Mouse (Mus musculus) intestine, embryonic 15.5 days (tissue): ENCODE data around the gene Lman2. TPM values are rescaled to one million over a fixed set of nuclear protein-coding genes. Genes with fewer than 3 reads are reported as not detected.

Experiments
- ATAC-seq: fragments of 200-750 bp; cut with Nextera tagmentation; 2 replicates; pipeline ENCODE4 v1.8.0; 2017; ENCODE audit warnings: moderate TSS enrichment, moderate library complexity
- H3K27ac ChIP-seq: fragments of 300-500 bp; sonication (generic); 2 replicates; pipeline ENCODE4 v1.5.1; 2015; ENCODE audit warnings: mild to moderate bottlenecking, inconsistent platforms
- H3K27me3 ChIP-seq: fragments of 300-500 bp; sonication (generic); replicated peaks from 2 replicates; pipeline ENCODE4 v1.6.1; 2015; ENCODE audit warnings: inconsistent platforms
- H3K36me3 ChIP-seq: fragments of 300-500 bp; sonication (generic); 2 replicates; pipeline ENCODE4 v1.6.1; 2015; ENCODE audit warnings: inconsistent platforms
- H3K4me1 ChIP-seq: fragments of 300-500 bp; sonication (generic); replicated peaks from 2 replicates; pipeline ENCODE4 v1.6.1; 2015; ENCODE audit warnings: inconsistent platforms
- H3K4me2 ChIP-seq: fragments of 300-500 bp; sonication (generic); replicated peaks from 2 replicates; pipeline ENCODE4 v1.6.1; 2015; ENCODE audit warnings: mild to moderate bottlenecking, inconsistent platforms
- H3K4me3 ChIP-seq: fragments of 300-500 bp; sonication (generic); replicated peaks from 2 replicates; pipeline ENCODE4 v1.5.1; 2015; ENCODE audit warnings: inconsistent platforms
- H3K9ac ChIP-seq: fragments of 300-500 bp; sonication (generic); 2 replicates; pipeline ENCODE4 v1.6.1; 2015; ENCODE audit warnings: inconsistent platforms
- H3K9me3 ChIP-seq: fragments of 300-500 bp; sonication (generic); 2 replicates; pipeline ENCODE4 v1.6.1; 2016; ENCODE audit warnings: inconsistent platforms
- WGBS: fragments of 180-500 bp; shearing (Covaris S2); methylation state at CpG from one replicate; pipeline ENCODE4 v1.1.7; 2015; 5-methylcytosine and 5-hydroxymethylcytosine counted together
- polyA plus RNA-seq: library from polyadenylated mRNA; unstranded; fragments of >200 nt; fragmentation: Nextera tagmentation; extraction: Ambion mirVana; gene quantifications from 2 replicates; pipeline ENCODE4 v1.2.1, GENCODE M21; 2015

Gene Lman2
- polyA plus RNA-seq, 1 experiment from 2014 or later: 121 TPM

- Histone ChIP-seq H3K9me3 (no peaks in the 10 kb centered on the region), H3K4me2 (no peak overlapping the region), H3K27me3 (no peaks in the 10 kb centered on the region), H3K4me3 (no peak overlapping the region), H3K36me3 (peaks cover 37% of the 10 kb centered on the region), H3K9ac (no peak overlapping the region), H3K27ac (peak overlapping the region; percentile 29; the same call in 1 of the 2 replicates), H3K4me1 (0 out of 2 replicates have a peak, but pooled peaks cover 2% of the 10 kb centered on the region)
- peak; percentile 72 for ATAC-seq
- 81% methylated on average over 2 of the region's 2 CpGs for WGBS
These were observed 47.6 kb downstream of the Lman2 start for GRCm38 (mm10) chr13:55314891-55315412.

GRCm38 (mm10) chr13:55313051-55313450 is 49.5 kb downstream of the Lman2 start:
- H3K9ac ChIP-seq: no peak overlapping the region
- H3K4me2 ChIP-seq: no peak overlapping the region
- no peaks in the 10 kb centered on the region for H3K27me3 ChIP-seq
- ATAC-seq: no peak
- H3K4me3 ChIP-seq: no peak overlapping the region
- 91% methylated on average over 9 of the region's 9 CpGs for WGBS
- no peaks in the 10 kb centered on the region for H3K4me1 ChIP-seq
- H3K9me3 ChIP-seq: no peaks in the 10 kb centered on the region
- no peak overlapping the region for H3K27ac ChIP-seq
- peaks cover 32% of the 10 kb centered on the region for H3K36me3 ChIP-seq

GRCm38 (mm10) chr13:55312028-55312630 is 50.5 kb downstream of the Lman2 start:
- no peak overlapping the region for H3K4me2 ChIP-seq
- no peak overlapping the region for H3K9ac ChIP-seq
- no peak overlapping the region for H3K27ac ChIP-seq
- no peaks in the 10 kb centered on the region for H3K4me1 ChIP-seq
- H3K36me3 ChIP-seq: peaks cover 28% of the 10 kb centered on the region
- no peak overlapping the region for H3K4me3 ChIP-seq
- H3K9me3 ChIP-seq: no peaks in the 10 kb centered on the region
- no peaks in the 10 kb centered on the region for H3K27me3 ChIP-seq
- ATAC-seq: no peak
- WGBS: 91% methylated on average over 8 of the region's 8 CpGs

GRCm38 (mm10) chr13:55300913-55301312 is 61.7 kb downstream of the Lman2 start:
- WGBS: 84% methylated on average over 5 of the region's 5 CpGs
- Histone ChIP-seq H3K36me3 (peaks cover 29% of the 10 kb centered on the region), H3K27me3 (no peaks in the 10 kb centered on the region), H3K9me3 (no peaks in the 10 kb centered on the region), H3K4me2 (no peak overlapping the region), H3K4me1 (no peaks in the 10 kb centered on the region), H3K27ac (no peak overlapping the region), H3K9ac (no peak overlapping the region), H3K4me3 (no peak overlapping the region)
- ATAC-seq: no peak

GRCm38 (mm10) chr13:55296760-55297159 is 65.8 kb downstream of the Lman2 start:
- H3K4me2 ChIP-seq: no peak overlapping the region
- H3K27me3 ChIP-seq: no peaks in the 10 kb centered on the region
- WGBS: 92% methylated on average over 1 of the region's 1 CpGs
- no peak overlapping the region for H3K9ac ChIP-seq
- H3K27ac ChIP-seq: no peak overlapping the region
- H3K9me3 ChIP-seq: no peaks in the 10 kb centered on the region
- ATAC-seq: no peak
- H3K4me3 ChIP-seq: no peak overlapping the region
- H3K4me1 ChIP-seq: no peaks in the 10 kb centered on the region
- peaks cover 30% of the 10 kb centered on the region for H3K36me3 ChIP-seq

Other genes starting within 250 kb of the Lman2 start
- not detected in 2 replicates for gene Gm17617, start 229.2 kb downstream of the Lman2 start, polyA plus RNA-seq
- gene Fgfr4, start 210.1 kb downstream of the Lman2 start, polyA plus RNA-seq: 14.2 and 14.5 TPM in 2 replicates
- gene Nsd1, start 153.0 kb downstream of the Lman2 start, polyA plus RNA-seq: 49.6 and 52.8 TPM in 2 replicates
- gene Prelid1, start 42.3 kb downstream of the Lman2 start, polyA plus RNA-seq: 543 and 576 TPM in 2 replicates
- 83.2 and 101 TPM in 2 replicates for gene Rab24, start 40.8 kb downstream of the Lman2 start, polyA plus RNA-seq
- gene Mxd3, start 33.0 kb downstream of the Lman2 start, polyA plus RNA-seq: 22.3 and 26.0 TPM in 2 replicates
- 0.85 and 1.2 TPM in 2 replicates for gene Rgs14, start 6.9 kb upstream of the Lman2 start, polyA plus RNA-seq
- not detected in 2 replicates for gene Slc34a1, start 35.4 kb upstream of the Lman2 start, polyA plus RNA-seq
- gene Pfn3, start 52.4 kb upstream of the Lman2 start, polyA plus RNA-seq: not detected in 2 replicates
- 1.8 TPM in 2 replicates for gene F12, start 64.0 kb upstream of the Lman2 start, polyA plus RNA-seq
- gene Grk6, start 82.3 kb upstream of the Lman2 start, polyA plus RNA-seq: 38.3 and 38.7 TPM in 2 replicates
- 0.24 and 0.28 TPM in 2 replicates for gene Prr7, start 101.5 kb upstream of the Lman2 start, polyA plus RNA-seq
- gene Dbn1, start 125.3 kb upstream of the Lman2 start, polyA plus RNA-seq: 103 and 109 TPM in 2 replicates
- 187 and 195 TPM in 2 replicates for gene Pdlim7, start 150.9 kb upstream of the Lman2 start, polyA plus RNA-seq
- gene Dok3, start 166.5 kb upstream of the Lman2 start, polyA plus RNA-seq: 3.1 and 3.6 TPM in 2 replicates
- gene Ddx41, start 173.9 kb upstream of the Lman2 start, polyA plus RNA-seq: 50.9 and 51.0 TPM in 2 replicates
- gene Fam193b, start 208.3 kb upstream of the Lman2 start, polyA plus RNA-seq: 22.9 and 23.5 TPM in 2 replicates
- 110 and 122 TPM in 2 replicates for gene Tmed9, start 210.9 kb upstream of the Lman2 start, polyA plus RNA-seq
- 21.7 and 23.2 TPM in 2 replicates for gene B4galt7, start 237.1 kb upstream of the Lman2 start, polyA plus RNA-seq